Mouse (Mus musculus) hindbrain, embryonic 11.5 days (tissue): Measurements from ENCODE around the gene Mob2. TPM values are rescaled to one million over a fixed set of nuclear protein-coding genes. Genes with fewer than 3 reads are reported as not detected.

ENCODE experiments used
- ATAC-seq: fragments of 200-750 bp; cut with Nextera tagmentation; 2 replicates; pipeline ENCODE4 v1.8.0; 2017; ENCODE audit warnings: mild to moderate bottlenecking, moderate TSS enrichment, moderate library complexity; ENCODE audit not compliant: low FRiP score
- DNase-seq: peaks from one replicate; pipeline ENCODE4 v3.0.0-alpha.2; 2015; ENCODE audit warnings: low spot score
- H3K27ac ChIP-seq: fragments of 300-500 bp; sonication (generic); 2 replicates; pipeline ENCODE4 v1.5.1; 2014; ENCODE audit warnings: mild to moderate bottlenecking, low read depth, low read length
- H3K27me3 ChIP-seq: fragments of 300-500 bp; sonication (generic); 2 replicates; pipeline ENCODE4 v1.6.1; 2014; ENCODE audit warnings: mild to moderate bottlenecking, low read length, moderate library complexity, mixed read lengths; ENCODE audit not compliant: control insufficient read depth, insufficient read depth
- H3K36me3 ChIP-seq: fragments of 300-500 bp; sonication (generic); 2 replicates; pipeline ENCODE4 v1.6.1; 2014; ENCODE audit warnings: mild to moderate bottlenecking, low read length, moderate library complexity, mixed read lengths; ENCODE audit not compliant: control insufficient read depth, insufficient read depth
- H3K4me1 ChIP-seq: fragments of 300-500 bp; sonication (generic); replicated peaks from 2 replicates; pipeline ENCODE4 v1.6.1; 2014; ENCODE audit warnings: low read length, mixed read lengths; ENCODE audit not compliant: control insufficient read depth, insufficient read depth
- H3K4me2 ChIP-seq: fragments of 300-500 bp; sonication (generic); replicated peaks from 2 replicates; pipeline ENCODE4 v1.6.1; 2014; ENCODE audit warnings: mild to moderate bottlenecking, low read depth, low read length
- H3K4me3 ChIP-seq: fragments of 300-500 bp; sonication (generic); 2 replicates; pipeline ENCODE4 v1.5.1; 2014; ENCODE audit warnings: low read depth, low read length
- H3K9ac ChIP-seq: fragments of 300-500 bp; sonication (generic); 2 replicates; pipeline ENCODE4 v1.6.1; 2014; ENCODE audit warnings: low read depth, low read length
- H3K9me3 ChIP-seq: fragments of 300-500 bp; sonication (generic); 2 replicates; pipeline ENCODE4 v1.6.1; 2016; ENCODE audit warnings: low read length; ENCODE audit not compliant: control insufficient read depth
- WGBS: fragments of 180-500 bp; shearing (Covaris S2); extraction: QIAGEN DNeasy Blood & Tissue Kit; methylation state at CpG from one replicate; pipeline ENCODE4 v1.1.7; 2014; 5-methylcytosine and 5-hydroxymethylcytosine counted together
- polyA plus RNA-seq: library from polyadenylated mRNA; unstranded; fragments of >200 nt; fragmentation: Nextera tagmentation; extraction: Ambion mirVana; gene quantifications from 2 replicates; pipeline ENCODE4 v1.2.1, GENCODE M21; 2014

Mob2 gene
- polyA plus RNA-seq, 1 experiment from 2014 or later: 53.3 TPM

GRCm38 (mm10) chr7:142070458-142071211 lies 9.8 kb upstream of the Mob2 start:
- Histone ChIP-seq H3K9ac (peak overlapping the region; percentile 5; the same call in 1 of the 2 replicates), H3K4me3 (peak overlapping the region; percentile 9; the same call in 1 of the 2 replicates)
- 17% methylated on average over 13 of the region's 13 CpGs for WGBS

GRCm38 (mm10) chr7:142068429-142068828 lies 7.6 kb upstream of the Mob2 start:
- Histone ChIP-seq H3K27ac (no peak overlapping the region), H3K9me3 (no peaks in the 10 kb centered on the region), H3K4me3 (no peak overlapping the region), H3K4me1 (no peaks in the 10 kb centered on the region), H3K27me3 (no peaks in the 10 kb centered on the region), H3K36me3 (no peaks in the 10 kb centered on the region), H3K4me2 (no peak overlapping the region), H3K9ac (no peak overlapping the region)
- DNase-seq (no peak), ATAC-seq (no peak)
- WGBS: 73% methylated on average over 4 of the region's 4 CpGs

More at GRCm38 (mm10) chr7:142070458-142071211, 9.8 kb upstream of the Mob2 start:
- Histone ChIP-seq H3K27me3 (no peaks in the 10 kb centered on the region), H3K4me2 (peak overlapping the region; percentile 32), H3K9me3 (no peaks in the 10 kb centered on the region), H3K36me3 (no peaks in the 10 kb centered on the region), H3K4me1 (no peaks in the 10 kb centered on the region), H3K27ac (no peak overlapping the region)
- DNase-seq: peak; percentile 81
- peak; percentile 71 for ATAC-seq

- 3% methylated on average over 38 of the region's 66 CpGs for WGBS
- peak; percentile 47 for ATAC-seq
Measured at GRCm38 (mm10) chr7:142060185-142060930, 507 bp downstream of the Mob2 start.

GRCm38 (mm10) chr7:142059024-142059423 lies 1.8 kb downstream of the Mob2 start:
- WGBS: 67% methylated on average over 2 of the region's 2 CpGs

More at GRCm38 (mm10) chr7:142060185-142060930, 507 bp downstream of the Mob2 start:
- 0 out of 2 replicates have a peak, but pooled peaks cover 5% of the 10 kb centered on the region for H3K4me1 ChIP-seq
- no peak overlapping the region for H3K27ac ChIP-seq
- H3K4me3 ChIP-seq: peak overlapping the region; percentile 95
- no peaks in the 10 kb centered on the region for H3K36me3 ChIP-seq
- no peaks in the 10 kb centered on the region for H3K9me3 ChIP-seq
- no peaks in the 10 kb centered on the region for H3K27me3 ChIP-seq
- peak overlapping the region; percentile 81 for H3K4me2 ChIP-seq
- peak overlapping the region; percentile 88 for H3K9ac ChIP-seq
- DNase-seq: no peak

GRCm38 (mm10) chr7:142057121-142057520 lies 3.7 kb downstream of the Mob2 start:
- DNase-seq (no peak), ATAC-seq (no peak)
- H3K9me3 ChIP-seq: no peaks in the 10 kb centered on the region
- H3K36me3 ChIP-seq: no peaks in the 10 kb centered on the region
- no peak overlapping the region for H3K4me2 ChIP-seq
- H3K27ac ChIP-seq: no peak overlapping the region
- 0 out of 2 replicates have a peak, but pooled peaks cover 5% of the 10 kb centered on the region for H3K4me1 ChIP-seq
- H3K9ac ChIP-seq: no peak overlapping the region
- no peaks in the 10 kb centered on the region for H3K27me3 ChIP-seq
- WGBS: 91% methylated on average over 1 of the region's 1 CpGs
- H3K4me3 ChIP-seq: no peak overlapping the region

More at GRCm38 (mm10) chr7:142059024-142059423, 1.8 kb downstream of the Mob2 start:
- Histone ChIP-seq H3K4me1 (0 out of 2 replicates have a peak, but pooled peaks cover 5% of the 10 kb centered on the region), H3K27ac (no peak overlapping the region), H3K4me2 (no peak overlapping the region), H3K27me3 (no peaks in the 10 kb centered on the region), H3K4me3 (no peak overlapping the region), H3K9me3 (no peaks in the 10 kb centered on the region), H3K36me3 (no peaks in the 10 kb centered on the region), H3K9ac (no peak overlapping the region)
- ATAC-seq (no peak), DNase-seq (no peak)

- Histone ChIP-seq H3K4me1 (0 out of 2 replicates have a peak, but pooled peaks cover 5% of the 10 kb centered on the region), H3K36me3 (no peaks in the 10 kb centered on the region), H3K27ac (no peak overlapping the region), H3K27me3 (no peaks in the 10 kb centered on the region), H3K9ac (no peak overlapping the region), H3K9me3 (no peaks in the 10 kb centered on the region), H3K4me2 (no peak overlapping the region), H3K4me3 (no peak overlapping the region)
- DNase-seq (no peak), ATAC-seq (no peak)
- 100% methylated on average over 1 of the region's 1 CpGs for WGBS
Measured at GRCm38 (mm10) chr7:142056601-142057061, 4.2 kb downstream of the Mob2 start.

GRCm38 (mm10) chr7:142055431-142055830 lies 5.4 kb downstream of the Mob2 start:
- 0 out of 2 replicates have a peak, but pooled peaks cover 5% of the 10 kb centered on the region for H3K4me1 ChIP-seq
- no peaks in the 10 kb centered on the region for H3K36me3 ChIP-seq
- ATAC-seq: no peak
- WGBS: 92% methylated on average over 3 of the region's 3 CpGs
- H3K27ac ChIP-seq: no peak overlapping the region
- no peak overlapping the region for H3K4me2 ChIP-seq
- no peaks in the 10 kb centered on the region for H3K9me3 ChIP-seq
- no peaks in the 10 kb centered on the region for H3K27me3 ChIP-seq
- no peak overlapping the region for H3K4me3 ChIP-seq
- no peak overlapping the region for H3K9ac ChIP-seq
- DNase-seq: no peak

- no peak overlapping the region for H3K4me2 ChIP-seq
- no peaks in the 10 kb centered on the region for H3K36me3 ChIP-seq
- no peaks in the 10 kb centered on the region for H3K9me3 ChIP-seq
- no peak overlapping the region for H3K27ac ChIP-seq
- no peaks in the 10 kb centered on the region for H3K27me3 ChIP-seq
- no peak for ATAC-seq
- DNase-seq: no peak
- no peaks in the 10 kb centered on the region for H3K4me1 ChIP-seq
- no peak overlapping the region for H3K9ac ChIP-seq
- H3K4me3 ChIP-seq: no peak overlapping the region
Measured at GRCm38 (mm10) chr7:142050536-142050935, 10.3 kb downstream of the Mob2 start.
